Mouse (Mus musculus): ENCODE results near the gene Ifnar1.

- TF ChIP-seq CTCF (IDR thresholded peaks at IDR 0.05; ENCODE audit: low read depth, low read length), result no peak
- no peak for TF ChIP-seq POLR2A (IDR thresholded peaks at IDR 0.05; ENCODE audit: extremely low read depth, insufficient read depth, low read length)
These were observed 11.7 kb downstream of the Ifnar1 start for GRCm38 (mm10) chr16:91496766-91497165.

All from liver, adult 2 months (tissue).